Mouse (Mus musculus): Measurements from ENCODE around the gene Dusp14. TPM values are rescaled to one million over a fixed set of nuclear protein-coding genes. Genes with fewer than 3 reads are reported as not detected.
A peak's percentile ranks its signal among the peaks of the same experiment; 100 is the strongest.

Gene Dusp14
- polyA plus RNA-seq, 1 experiment from 2014 or later: 7.6 TPM

- peaks cover 22% of the 10 kb centered on the region; the same call in 1 of the 2 replicates for H3K4me1 ChIP-seq
- H3K4me2 ChIP-seq (replicated peaks): no peak overlapping the region
- peaks cover 30% of the 10 kb centered on the region for H3K27me3 ChIP-seq
- no peaks in the 10 kb centered on the region for H3K9me3 ChIP-seq
- ATAC-seq (ENCODE audit: low FRiP score, low read depth): no peak
- H3K27ac ChIP-seq (replicated peaks): no peak overlapping the region
- H3K36me3 ChIP-seq: no peaks in the 10 kb centered on the region
- 90% methylated on average over 3 of the region's 3 CpGs for WGBS
- H3K9ac ChIP-seq (replicated peaks): no peak overlapping the region
- no peak overlapping the region for H3K4me3 ChIP-seq
Observed at GRCm38 (mm10) chr11:84063631-84064209, 5.3 kb downstream of the Dusp14 start.

- Histone ChIP-seq H3K4me3 (no peak overlapping the region), H3K9me3 (no peaks in the 10 kb centered on the region), H3K27me3 (peaks cover 21% of the 10 kb centered on the region), H3K9ac (replicated peaks) (no peak overlapping the region), H3K4me1 (peaks cover 19% of the 10 kb centered on the region; the same call in 1 of the 2 replicates), H3K36me3 (no peaks in the 10 kb centered on the region), H3K4me2 (replicated peaks) (no peak overlapping the region), H3K27ac (replicated peaks) (no peak overlapping the region)
- 72% methylated on average over 2 of the region's 2 CpGs for WGBS
- ATAC-seq (ENCODE audit: low FRiP score, low read depth): no peak
Observed at GRCm38 (mm10) chr11:84062805-84063204, 6.3 kb downstream of the Dusp14 start.

GRCm38 (mm10) chr11:84061881-84062280, 7.2 kb downstream of the Dusp14 start:
- WGBS: 88% methylated on average over 2 of the region's 2 CpGs
- no peak for ATAC-seq (ENCODE audit: low FRiP score, low read depth)
- Histone ChIP-seq H3K36me3 (no peaks in the 10 kb centered on the region), H3K4me1 (peaks cover 10% of the 10 kb centered on the region; the same call in 1 of the 2 replicates), H3K4me3 (no peak overlapping the region), H3K27me3 (peaks cover 14% of the 10 kb centered on the region), H3K27ac (replicated peaks) (no peak overlapping the region), H3K9ac (replicated peaks) (no peak overlapping the region), H3K9me3 (no peaks in the 10 kb centered on the region), H3K4me2 (replicated peaks) (no peak overlapping the region)

GRCm38 (mm10) chr11:84060635-84061034, 8.4 kb downstream of the Dusp14 start:
- Histone ChIP-seq H3K4me2 (replicated peaks) (no peak overlapping the region), H3K4me1 (no peaks in the 10 kb centered on the region), H3K9me3 (no peaks in the 10 kb centered on the region), H3K4me3 (no peak overlapping the region), H3K27ac (replicated peaks) (no peak overlapping the region), H3K36me3 (no peaks in the 10 kb centered on the region), H3K9ac (replicated peaks) (no peak overlapping the region), H3K27me3 (peaks cover 3% of the 10 kb centered on the region; the same call in 1 of the 2 replicates)
- 87% methylated on average over 6 of the region's 6 CpGs for WGBS
- ATAC-seq (ENCODE audit: low FRiP score, low read depth): no peak

GRCm38 (mm10) chr11:84059784-84060183, 9.3 kb downstream of the Dusp14 start:
- H3K4me3 ChIP-seq: no peak overlapping the region
- 95% methylated on average over 2 of the region's 2 CpGs for WGBS
- H3K9ac ChIP-seq (replicated peaks): no peak overlapping the region
- no peaks in the 10 kb centered on the region for H3K27me3 ChIP-seq
- no peak overlapping the region for H3K27ac ChIP-seq (replicated peaks)
- no peaks in the 10 kb centered on the region for H3K9me3 ChIP-seq
- no peaks in the 10 kb centered on the region for H3K4me1 ChIP-seq
- H3K36me3 ChIP-seq: no peaks in the 10 kb centered on the region
- H3K4me2 ChIP-seq (replicated peaks): no peak overlapping the region
- no peak for ATAC-seq (ENCODE audit: low FRiP score, low read depth)

- ATAC-seq (ENCODE audit: low FRiP score, low read depth): no peak
- no peaks in the 10 kb centered on the region for H3K36me3 ChIP-seq
- peaks cover 14% of the 10 kb centered on the region for H3K4me1 ChIP-seq
- H3K27me3 ChIP-seq: no peaks in the 10 kb centered on the region; the same call in 1 of the 2 replicates
- H3K4me3 ChIP-seq: no peak overlapping the region
- WGBS: 98% methylated on average over 2 of the region's 2 CpGs
- no peak overlapping the region for H3K27ac ChIP-seq (replicated peaks)
- H3K9ac ChIP-seq (replicated peaks): no peak overlapping the region
- no peaks in the 10 kb centered on the region for H3K9me3 ChIP-seq
- H3K4me2 ChIP-seq (replicated peaks): no peak overlapping the region
Observed at GRCm38 (mm10) chr11:84057418-84057817, 11.6 kb downstream of the Dusp14 start.

- no peak for ATAC-seq (ENCODE audit: low FRiP score, low read depth)
- Histone ChIP-seq H3K27me3 (peaks cover 4% of the 10 kb centered on the region; the same call in 1 of the 2 replicates), H3K36me3 (no peaks in the 10 kb centered on the region), H3K4me1 (peaks cover 14% of the 10 kb centered on the region), H3K4me2 (replicated peaks) (no peak overlapping the region), H3K4me3 (no peak overlapping the region), H3K9ac (replicated peaks) (no peak overlapping the region), H3K27ac (replicated peaks) (no peak overlapping the region), H3K9me3 (no peaks in the 10 kb centered on the region)
- WGBS: 59% methylated on average over 10 of the region's 10 CpGs
Observed at GRCm38 (mm10) chr11:84053524-84054163, 15.4 kb downstream of the Dusp14 start.

- Histone ChIP-seq H3K4me2 (replicated peaks) (no peak overlapping the region), H3K9me3 (no peaks in the 10 kb centered on the region), H3K27me3 (peaks cover 4% of the 10 kb centered on the region; the same call in 1 of the 2 replicates), H3K27ac (replicated peaks) (no peak overlapping the region), H3K9ac (replicated peaks) (no peak overlapping the region), H3K4me3 (no peak overlapping the region), H3K36me3 (no peaks in the 10 kb centered on the region), H3K4me1 (peaks cover 14% of the 10 kb centered on the region)
- 94% methylated on average over 7 of the region's 7 CpGs for WGBS
- ATAC-seq (ENCODE audit: low FRiP score, low read depth): no peak
Observed at GRCm38 (mm10) chr11:84053055-84053454, 16.0 kb downstream of the Dusp14 start.

- Histone ChIP-seq H3K4me2 (replicated peaks) (no peak overlapping the region), H3K4me1 (peaks cover 21% of the 10 kb centered on the region), H3K27ac (replicated peaks) (no peak overlapping the region), H3K9me3 (no peaks in the 10 kb centered on the region), H3K4me3 (no peak overlapping the region), H3K27me3 (peaks cover 18% of the 10 kb centered on the region), H3K36me3 (no peaks in the 10 kb centered on the region), H3K9ac (replicated peaks) (no peak overlapping the region)
- WGBS: 65% methylated on average over 10 of the region's 10 CpGs
- ATAC-seq (ENCODE audit: low FRiP score, low read depth): no peak
Observed at GRCm38 (mm10) chr11:84048411-84048810, 20.6 kb downstream of the Dusp14 start.

GRCm38 (mm10) chr11:84047270-84047669, 21.8 kb downstream of the Dusp14 start:
- Histone ChIP-seq H3K27ac (replicated peaks) (no peak overlapping the region), H3K4me1 (peaks cover 27% of the 10 kb centered on the region), H3K27me3 (peaks cover 19% of the 10 kb centered on the region), H3K9me3 (no peaks in the 10 kb centered on the region), H3K9ac (replicated peaks) (no peak overlapping the region), H3K4me3 (no peak overlapping the region), H3K4me2 (replicated peaks) (no peak overlapping the region), H3K36me3 (no peaks in the 10 kb centered on the region)
- no peak for ATAC-seq (ENCODE audit: low FRiP score, low read depth)
- WGBS: 67% methylated on average over 4 of the region's 4 CpGs

- H3K27me3 ChIP-seq: peaks cover 35% of the 10 kb centered on the region
- no peak overlapping the region for H3K4me3 ChIP-seq
- H3K27ac ChIP-seq (replicated peaks): no peak overlapping the region
- peaks cover 16% of the 10 kb centered on the region for H3K36me3 ChIP-seq
- peaks cover 38% of the 10 kb centered on the region for H3K4me1 ChIP-seq
- H3K4me2 ChIP-seq (replicated peaks): no peak overlapping the region
- no peak overlapping the region for H3K9ac ChIP-seq (replicated peaks)
- no peaks in the 10 kb centered on the region for H3K9me3 ChIP-seq
- no peak for ATAC-seq (ENCODE audit: low FRiP score, low read depth)
- 47% methylated on average over 1 of the region's 1 CpGs for WGBS
Observed at GRCm38 (mm10) chr11:84044988-84045387, 24.1 kb downstream of the Dusp14 start.

- Histone ChIP-seq H3K27ac (replicated peaks) (peak overlapping the region; percentile 69), H3K27me3 (peaks cover 53% of the 10 kb centered on the region), H3K36me3 (peaks cover 28% of the 10 kb centered on the region), H3K9ac (replicated peaks) (no peak overlapping the region; the same call in 1 of the 2 replicates), H3K4me2 (replicated peaks) (peak overlapping the region; percentile 12), H3K4me3 (no peak overlapping the region), H3K9me3 (no peaks in the 10 kb centered on the region), H3K4me1 (peaks cover 44% of the 10 kb centered on the region)
- 21% methylated on average over 14 of the region's 14 CpGs for WGBS
- peak; percentile 93 for ATAC-seq (ENCODE audit: low FRiP score, low read depth)
Observed at GRCm38 (mm10) chr11:84042808-84043762, 26.0 kb downstream of the Dusp14 start.
